10 mouse cellular contexts compared by ENCODE assay signal in genomic region chr17:4945311-4945751, GRCm38 (mm10). TPM values are rescaled to one million over a fixed set of nuclear protein-coding genes. Genes with fewer than 3 reads are reported as not detected.
DNase-seq lines count a peak whose midpoint lies in the region; ATAC-seq and TF ChIP-seq lines count a peak whose summit lies in the region.
"Had no signal": no experiment of that assay in that cellular context is flagged by ENCODE, and none has a peak within 500 bp of the region (broad histone marks: within the 10 kb centered on the region; RNA-seq: fewer than 3 reads in every experiment).

No protein-coding gene starts in this region.

- H3K9ac ChIP-seq in kidney, embryonic 15.5 days = 0 out of 2 replicates have a peak overlapping the region, but pooled peaks have one; percentile 4

- H3K36me3 ChIP-seq in kidney, embryonic 15.5 days = no peaks in the 10 kb centered on the region
- H3K36me3 ChIP-seq in limb, embryonic 10.5 days = no peaks in the 10 kb centered on the region
- H3K36me3 ChIP-seq in small intestine, adult 2 months (ENCODE audit: control insufficient read depth, insufficient read depth, low read length) = no peaks in the 10 kb centered on the region
- H3K36me3 ChIP-seq: liver, embryonic 12.5 days had no signal

- peak overlapping the region; percentile 94 for H3K27ac ChIP-seq in kidney, embryonic 15.5 days
- H3K27ac ChIP-seq in limb, embryonic 10.5 days = peak overlapping the region; percentile 78
- peak overlapping the region; percentile 76 for H3K27ac ChIP-seq in small intestine, adult 2 months (ENCODE audit: insufficient read depth, low read depth, low read length)
- H3K27ac ChIP-seq: liver, embryonic 12.5 days had no signal

- peaks cover 46% of the 10 kb centered on the region for H3K4me1 ChIP-seq in kidney, embryonic 15.5 days
- H3K4me1 ChIP-seq in limb, embryonic 10.5 days = peaks cover 22% of the 10 kb centered on the region
- peaks cover 14% of the 10 kb centered on the region; the same call in 1 of the 2 replicates for H3K4me1 ChIP-seq in small intestine, adult 2 months (ENCODE audit: control insufficient read depth, insufficient read depth, insufficient read length, low read length)

- WGBS in kidney, embryonic 15.5 days = 46% methylated on average over 6 of the region's 6 CpGs
- 56% methylated on average over 6 of the region's 6 CpGs for WGBS in limb, embryonic 10.5 days
- 48% methylated on average over 6 of the region's 6 CpGs for WGBS in small intestine, adult 2 months

- TF ChIP-seq CTCF in small intestine, adult 2 months (IDR thresholded peaks at IDR 0.05; ENCODE audit: extremely low read depth, insufficient read length, insufficient replicate concordance, low read depth, low read length) = no peak

- H3K9me3 ChIP-seq in kidney, embryonic 15.5 days (replicated peaks) = no peaks in the 10 kb centered on the region
- no peaks in the 10 kb centered on the region for H3K9me3 ChIP-seq in limb, embryonic 10.5 days (replicated peaks)
- H3K9me3 ChIP-seq: liver, embryonic 12.5 days had no signal

- no peak overlapping the region for H3K4me3 ChIP-seq in kidney, embryonic 15.5 days (replicated peaks)
- H3K4me3 ChIP-seq in limb, embryonic 10.5 days = no peak overlapping the region
- H3K4me3 ChIP-seq in small intestine, adult 2 months (ENCODE audit: low read depth, low read length) = no peak overlapping the region
- H3K4me3 ChIP-seq: liver, embryonic 12.5 days had no signal

- peak overlapping the region; percentile 46 for H3K4me2 ChIP-seq in kidney, embryonic 15.5 days

- ATAC-seq in kidney, embryonic 15.5 days (replicated peaks; ENCODE audit: low FRiP score) = no peak
- ATAC-seq in inflammation-experienced regulatory T-cells, adult 6 months = no peak
- ATAC-seq: liver, embryonic 12.5 days; Patski had no signal

- H3K27me3 ChIP-seq in kidney, embryonic 15.5 days = no peaks in the 10 kb centered on the region
- H3K27me3 ChIP-seq in limb, embryonic 10.5 days (ENCODE audit: low read depth, poor library complexity, severe bottlenecking) = no peaks in the 10 kb centered on the region; the same call in 1 of the 2 replicates
- H3K27me3 ChIP-seq in small intestine, adult 2 months (ENCODE audit: control insufficient read depth, insufficient read depth, low read length) = no peaks in the 10 kb centered on the region
- H3K27me3 ChIP-seq: Patski had no signal

- no peak for TF ChIP-seq POLR2A in small intestine, adult 2 months (IDR thresholded peaks at IDR 0.05; ENCODE audit: low read depth, low read length)

- no peak for DNase-seq in kidney, adult 9 months
- peak; percentile 54 to 72 for DNase-seq in cerebellum, postnatal 36 days
- no peak for DNase-seq in limb, embryonic 10.5 days (ENCODE audit: low spot score)
- no peak for DNase-seq in left cerebral cortex, adult 18-20 months (ENCODE audit: low spot score in 2 of 2)
- DNase-seq in urinary bladder, postnatal 25 days (ENCODE audit: low spot score) = no peak

RNA-seq across cellular contexts. Expression of gene Arid1b, which starts 48.8 kb away (rescaled TPM):
- 11.2 and 12.9 TPM in 2 replicates for polyA plus RNA-seq in kidney, embryonic 15.5 days (2015; fragmentation: Nextera tagmentation; extraction: Ambion mirVana)
- 10.7 and 12.5 TPM in 2 replicates for polyA plus RNA-seq in limb, embryonic 10.5 days (2016; fragmentation: Nextera tagmentation; extraction: Ambion mirVana)
- 37.7 and 59.4 TPM in 2 replicates for polyA plus RNA-seq in small intestine, adult 2 months (2012; rRNA removed)
- polyA plus RNA-seq in inflammation-experienced regulatory T-cells, adult 6 months (2017; shearing (Covaris generic)) = 10 to 100 TPM; 11.1 to 14.1 (median 12.2) TPM
- total RNA-seq in left cerebral cortex, adult 18-20 months (2021) = 10 to 100 TPM; 72.6 to 72.7 TPM

Comparison
In these comparisons a context has a peak if more than half of its experiments do, and no peak if none do; other contexts are left out.
1. DNase-seq: peak in cerebellum, postnatal 36 days (2 of 2); none in kidney, adult 9 months (single experiment), limb, embryonic 10.5 days (single experiment), left cerebral cortex, adult 18-20 months (0 of 2) and urinary bladder, postnatal 25 days (single experiment).
2. Peak in every context shown above with its lines, with median percentiles within 50 percentile points of each other: H3K27ac ChIP-seq.